Mouse (Mus musculus) liver, postnatal 0 days (tissue): Measurements from ENCODE around the gene 2310034G01Rik.

ENCODE experiments used
- CTCF ChIP-seq: sonication (generic); IDR thresholded peaks from 2 replicates; pipeline ENCODE4 v1.5.1; 2016; ENCODE audit warnings: antibody characterized with exemption, low read depth
- EP300 ChIP-seq: IDR thresholded peaks from 2 replicates; pipeline ENCODE4 v1.6.1; 2016; ENCODE audit warnings: antibody characterized with exemption, low read depth, mild to moderate bottlenecking

DNA sequence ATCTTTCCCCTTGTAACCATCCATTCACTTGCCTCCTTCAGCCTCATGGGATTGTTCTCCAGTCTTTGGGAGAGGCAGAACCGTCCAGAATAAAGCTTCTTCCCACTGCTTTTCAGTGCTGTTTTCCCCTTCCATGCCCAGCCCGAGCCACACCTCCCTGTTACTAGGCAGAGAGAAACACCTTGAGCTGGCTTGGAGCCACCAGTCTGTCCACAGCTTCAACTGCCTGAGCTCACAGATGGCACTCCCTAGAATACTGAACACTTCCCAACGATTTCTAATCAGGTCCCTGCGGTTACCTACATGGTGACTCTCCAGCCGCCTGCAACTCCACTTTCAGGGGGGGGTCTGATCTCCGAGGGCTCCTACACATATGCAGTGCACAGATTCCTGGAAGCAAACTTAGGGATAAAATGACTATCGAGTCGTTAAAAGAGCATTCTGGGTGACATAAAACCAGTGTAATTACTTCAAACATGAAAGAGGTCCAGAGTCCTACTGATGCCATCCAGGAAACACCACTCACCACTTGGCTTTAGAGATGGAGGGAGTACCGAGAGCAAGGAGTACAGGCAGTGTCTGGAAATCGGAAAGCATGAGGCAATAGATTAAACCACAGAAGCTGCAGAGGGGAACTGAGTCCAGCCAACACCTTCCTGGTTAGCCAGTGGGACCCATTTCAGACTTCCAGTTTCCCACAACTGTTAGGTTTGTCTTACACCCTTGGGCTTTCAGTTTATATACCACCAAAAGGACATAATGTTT is at the start of gene 2310034G01Rik:
- TF ChIP-seq CTCF (no peak), EP300 (no peak)
